Mouse (Mus musculus) cerebellum, adult 2 months (tissue): ENCODE measurements around the gene 1700029F12Rik.

ENCODE experiments used
- CTCF ChIP-seq: fragments of 200-500 bp; IDR thresholded peaks from 2 replicates; pipeline ENCODE4 v1.5.1; 2011; ENCODE audit warnings: low read depth, mild to moderate bottlenecking, control low read depth, low read length, moderate library complexity, borderline replicate concordance; ENCODE audit not compliant: insufficient read depth
- POLR2A ChIP-seq: fragments of 200-500 bp; IDR thresholded peaks from 2 replicates; pipeline ENCODE4 v1.6.1; 2011; ENCODE audit warnings: low read length, control low read depth, borderline replicate concordance; ENCODE audit not compliant: insufficient read depth

DNA sequence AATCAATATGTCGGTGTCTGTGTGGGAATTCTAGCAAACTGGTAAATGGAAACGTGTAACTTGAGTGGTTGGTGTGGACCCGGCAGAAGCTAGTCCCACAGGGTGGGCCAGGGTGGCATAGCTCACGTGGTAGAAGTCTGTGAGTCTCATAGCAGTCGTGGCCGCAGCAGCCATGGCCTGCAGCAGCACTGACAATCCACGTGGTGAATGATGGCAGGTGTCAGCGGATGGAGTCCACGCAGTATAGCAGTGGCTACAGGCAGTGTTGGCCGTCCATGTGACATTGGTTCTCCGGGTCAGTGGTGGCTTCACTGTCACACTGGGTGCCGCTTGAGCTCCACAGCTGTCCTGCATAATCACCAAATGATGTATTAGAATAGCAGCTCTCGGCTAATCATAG is 4.1 kb downstream of the 1700029F12Rik start:
- no peak for TF ChIP-seq CTCF
- no peak for TF ChIP-seq POLR2A
